Mouse (Mus musculus): ENCODE data around the gene Clk4.

Clk4 gene

GRCm38 (mm10) chr11:51311846-51312245 is 50.3 kb downstream of the Clk4 start:
- no peak for DNase-seq (ENCODE audit: low spot score)

- no peak for DNase-seq (ENCODE audit: low spot score)
Observed at GRCm38 (mm10) chr11:51315991-51316810, 54.7 kb downstream of the Clk4 start.

- DNase-seq (ENCODE audit: low spot score) = no peak
Observed at GRCm38 (mm10) chr11:51320609-51321008, 59.1 kb downstream of the Clk4 start.

GRCm38 (mm10) chr11:51326908-51327307 is 65.4 kb downstream of the Clk4 start:
- no peak for DNase-seq (ENCODE audit: low spot score)

- peak; percentile 14 for DNase-seq (ENCODE audit: low spot score)
Observed at GRCm38 (mm10) chr11:51328387-51328942, 66.9 kb downstream of the Clk4 start.

GRCm38 (mm10) chr11:51329837-51330714 is 68.5 kb downstream of the Clk4 start:
- DNase-seq (ENCODE audit: low spot score) = no peak

Data from ovary, postnatal 36 days (tissue).